Mouse (Mus musculus) brain, embryonic 14.5 days (tissue): ENCODE measurements around the gene Smap1.

ENCODE experiments used
- CTCF ChIP-seq: fragments of 200-500 bp; IDR thresholded peaks from 2 replicates; pipeline ENCODE4 v1.5.1; 2012; ENCODE audit warnings: inconsistent platforms, mild to moderate bottlenecking, moderate library complexity, borderline replicate concordance; ENCODE audit not compliant: insufficient read depth, insufficient read length; ENCODE audit errors: extremely low read depth
- POLR2A ChIP-seq: fragments of 200-500 bp; IDR thresholded peaks from 2 replicates; pipeline ENCODE4 v1.6.1; 2012; ENCODE audit warnings: mild to moderate bottlenecking, inconsistent platforms, borderline replicate concordance; ENCODE audit not compliant: poor library complexity, insufficient read depth, insufficient read length, severe bottlenecking; ENCODE audit errors: extremely low read depth

GRCm38 (mm10) chr1:23834819-23835218 is 87.3 kb downstream of the Smap1 start:
- no peak for TF ChIP-seq CTCF
- no peak for TF ChIP-seq POLR2A
